Mouse (Mus musculus) bone marrow macrophage, adult 2 months (primary cell): Measurements from ENCODE around the gene Ppfia3. TPM values are rescaled to one million over a fixed set of nuclear protein-coding genes. Genes with fewer than 3 reads are reported as not detected.
A peak's percentile ranks its signal among the peaks of the same experiment; 100 is the strongest.

Source experiments
- H3K27ac ChIP-seq: 2 replicates; pipeline ENCODE4 v1.5.1; 2012; ENCODE audit warnings: low read depth, low read length; ENCODE audit not compliant: insufficient read depth
- H3K4me1 ChIP-seq: 2 replicates; pipeline ENCODE4 v1.6.1; 2012; ENCODE audit warnings: low read length; ENCODE audit not compliant: control insufficient read depth, insufficient read depth
- H3K4me3 ChIP-seq: 2 replicates; pipeline ENCODE4 v1.5.1; 2012; ENCODE audit warnings: mild to moderate bottlenecking, low read length, moderate library complexity; ENCODE audit not compliant: insufficient read depth
- CTCF ChIP-seq: IDR thresholded peaks from 2 replicates; pipeline ENCODE4 v1.5.1; 2012; ENCODE audit warnings: low read depth, mild to moderate bottlenecking, low read length, moderate library complexity
- POLR2A ChIP-seq: IDR thresholded peaks from 2 replicates; pipeline ENCODE4 v1.6.1; 2012; ENCODE audit warnings: mild to moderate bottlenecking, low read depth, low read length, borderline replicate concordance
- polyA plus RNA-seq: library from polyadenylated mRNA; stranded (reverse); fragments of >200 nt; gene quantifications from 2 replicates; pipeline ENCODE4 v1.2.4, GENCODE M21; 2012; ENCODE audit not compliant: missing spikeins, insufficient read depth, insufficient read length

Gene Ppfia3
- polyA plus RNA-seq, 1 experiment: 1.8 TPM

DNA sequence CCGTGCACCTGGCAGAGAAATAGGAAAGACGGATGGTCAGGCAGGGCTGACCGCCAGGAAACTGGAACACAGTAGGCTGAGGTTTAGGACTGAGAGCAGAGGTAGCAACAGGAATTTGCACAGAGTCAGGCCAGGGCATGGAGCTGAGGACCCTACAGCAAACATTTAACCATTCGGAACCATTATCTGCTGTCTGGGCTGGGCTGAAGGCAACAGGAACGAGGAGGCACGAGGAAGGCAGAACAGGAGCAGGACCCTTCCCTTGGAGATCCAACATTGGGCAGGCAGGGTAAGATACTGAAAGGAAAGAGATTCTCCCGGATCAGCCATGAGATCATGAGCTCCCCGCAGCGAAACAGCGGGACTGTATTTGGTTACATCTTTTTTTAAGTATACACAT lies 41.0 kb upstream of the Ppfia3 start:
- TF ChIP-seq POLR2A: no peak
- TF ChIP-seq CTCF: no peak
- Histone ChIP-seq H3K27ac (no peak overlapping the region), H3K4me1 (peaks cover 4% of the 10 kb centered on the region; the same call in 1 of the 2 replicates), H3K4me3 (no peak overlapping the region)

DNA sequence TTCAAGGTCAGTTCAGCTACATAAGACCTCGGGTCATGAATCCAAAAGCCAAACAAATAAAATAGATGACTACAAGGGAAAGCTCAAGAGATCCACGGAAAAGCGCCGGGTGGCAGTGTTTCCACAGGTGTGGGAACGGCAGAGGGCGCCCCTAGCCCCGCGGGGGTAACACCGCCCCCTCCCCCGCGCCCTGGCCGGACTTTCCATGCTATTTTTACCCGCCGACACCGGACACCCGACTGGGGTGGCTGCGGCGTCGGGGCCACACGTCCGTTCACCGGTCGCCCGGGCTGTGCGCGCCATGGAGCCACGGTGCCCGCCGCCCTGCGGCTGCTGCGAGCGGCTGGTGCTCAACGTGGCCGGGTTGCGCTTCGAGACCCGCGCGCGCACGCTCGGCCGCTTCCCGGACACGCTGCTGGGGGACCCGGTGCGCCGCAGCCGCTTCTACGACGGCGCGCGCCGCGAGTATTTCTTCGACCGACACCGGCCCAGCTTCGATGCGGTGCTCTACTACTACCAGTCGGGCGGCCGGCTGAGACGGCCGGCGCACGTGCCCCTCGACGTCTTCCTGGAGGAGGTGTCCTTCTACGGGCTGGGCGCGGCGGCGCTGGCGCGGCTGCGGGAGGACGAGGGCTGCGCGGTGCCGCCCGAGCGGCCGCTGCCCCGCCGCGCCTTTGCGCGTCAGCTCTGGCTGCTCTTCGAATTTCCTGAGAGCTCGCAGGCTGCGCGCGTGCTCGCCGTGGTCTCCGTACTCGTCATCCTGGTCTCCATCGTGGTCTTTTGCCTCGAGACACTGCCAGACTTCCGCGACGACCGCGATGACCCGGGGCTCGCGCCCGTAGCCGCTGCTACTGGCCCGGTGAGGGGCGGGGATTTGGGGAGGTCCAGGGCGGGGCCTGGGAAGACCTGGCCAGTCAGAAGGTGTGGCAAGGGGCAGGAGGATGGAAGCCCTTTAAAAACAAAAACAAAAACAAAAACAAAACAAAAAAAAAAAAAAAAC lies 39.6 kb upstream of the Ppfia3 start:
- TF ChIP-seq POLR2A (no peak), CTCF (no peak)
- Histone ChIP-seq H3K27ac (no peak overlapping the region), H3K4me1 (peaks cover 4% of the 10 kb centered on the region; the same call in 1 of the 2 replicates), H3K4me3 (peak overlapping the region; percentile 51)

DNA sequence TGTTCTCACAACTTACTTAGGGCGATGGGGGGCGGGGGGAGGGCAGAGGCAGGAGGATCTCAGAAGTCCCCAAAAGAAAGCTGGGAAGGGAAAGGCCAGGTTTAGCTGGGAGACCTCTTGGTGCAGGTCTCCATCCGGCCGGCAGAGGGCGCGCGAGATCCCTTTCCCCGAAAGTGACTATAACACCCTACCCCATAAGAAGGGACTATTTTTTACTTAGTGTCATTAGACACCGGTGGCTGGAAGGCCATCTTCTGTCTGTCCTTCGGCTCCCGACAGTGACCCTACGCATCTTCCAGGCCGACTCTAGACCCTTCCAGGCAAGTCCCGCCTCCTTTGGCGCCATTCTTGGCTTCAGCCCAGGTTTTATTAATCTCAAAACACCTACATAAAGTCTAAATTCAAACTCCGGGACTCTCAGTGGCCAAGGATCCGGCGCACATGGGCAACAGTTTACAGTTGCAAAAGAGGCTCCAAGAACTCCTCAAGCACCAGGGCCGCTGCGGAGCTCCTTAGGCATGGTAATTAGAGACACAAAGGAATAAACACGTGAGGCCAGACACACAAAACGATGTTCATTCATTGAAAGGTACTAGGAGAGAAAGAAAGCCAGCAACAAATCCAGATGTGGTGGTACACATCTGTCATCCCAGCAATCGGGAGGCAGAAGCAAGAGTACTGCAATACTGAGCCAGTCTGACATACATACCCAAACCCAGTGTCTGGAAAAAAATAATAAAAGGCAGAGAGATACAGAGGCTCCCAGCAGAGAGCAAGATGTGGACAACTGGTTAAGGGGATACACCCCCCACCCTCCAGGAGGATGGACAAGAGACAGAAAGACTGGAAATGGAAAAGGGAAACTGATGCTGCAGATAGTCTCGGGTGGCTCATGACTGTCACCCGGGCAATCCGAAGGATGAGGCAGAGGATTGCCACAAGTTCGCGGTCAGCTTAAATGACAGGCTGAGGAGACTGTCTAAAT lies 38.6 kb upstream of the Ppfia3 start, which contains the start of gene Kcna7:
Gene Kcna7 (plus strand): TSS at position 563 of the 985 bp plus-strand sequence.
- peak within 1 kb of the TSS; percentile 51 for H3K4me3 ChIP-seq
- no peak within 1 kb of the TSS for H3K27ac ChIP-seq
- TF ChIP-seq POLR2A: no peak
- TF ChIP-seq CTCF: peak; percentile 92
- H3K4me1 ChIP-seq: peaks cover 4% of the 10 kb centered on the region; the same call in 1 of the 2 replicates

DNA sequence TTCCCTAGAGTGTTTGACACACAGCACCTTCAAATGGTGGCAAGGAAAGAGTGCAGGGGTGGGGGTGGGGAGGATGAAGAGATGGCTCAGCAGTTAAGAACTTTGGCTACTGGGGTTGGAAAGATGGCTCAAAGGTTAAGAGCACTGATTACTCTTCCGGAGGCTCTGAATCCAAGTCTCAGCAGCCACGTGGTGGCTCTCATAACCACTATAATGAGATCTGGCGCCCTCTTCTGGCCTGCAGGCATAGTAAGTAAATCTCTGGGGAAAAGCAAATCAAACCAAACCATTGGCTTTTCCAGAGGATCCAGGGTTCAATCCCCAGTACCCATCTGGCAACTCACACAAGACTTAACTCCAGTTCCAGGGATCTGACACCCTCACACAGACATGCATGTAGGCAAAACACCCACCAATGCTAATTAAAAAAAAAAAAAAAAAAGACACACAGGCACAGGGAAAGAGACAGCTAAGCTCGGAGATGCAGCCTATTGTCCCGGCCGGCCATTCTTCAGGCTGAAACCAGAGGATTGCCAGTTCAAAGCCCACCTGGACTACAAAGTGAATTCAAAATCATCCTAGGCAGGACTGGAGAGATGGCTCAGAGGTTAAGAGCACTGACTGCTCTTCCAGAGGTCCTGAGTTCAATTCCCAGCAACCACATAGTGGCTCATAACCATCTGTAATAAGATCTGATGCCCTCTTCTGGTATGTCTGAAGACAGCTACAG lies 36.9 kb upstream of the Ppfia3 start:
- TF ChIP-seq CTCF (peak; percentile 49; the same call in 1 of the 2 replicates), POLR2A (no peak)
- no peak overlapping the region for H3K27ac ChIP-seq
- no peak overlapping the region for H3K4me3 ChIP-seq
- H3K4me1 ChIP-seq: peaks cover 4% of the 10 kb centered on the region; the same call in 1 of the 2 replicates

DNA sequence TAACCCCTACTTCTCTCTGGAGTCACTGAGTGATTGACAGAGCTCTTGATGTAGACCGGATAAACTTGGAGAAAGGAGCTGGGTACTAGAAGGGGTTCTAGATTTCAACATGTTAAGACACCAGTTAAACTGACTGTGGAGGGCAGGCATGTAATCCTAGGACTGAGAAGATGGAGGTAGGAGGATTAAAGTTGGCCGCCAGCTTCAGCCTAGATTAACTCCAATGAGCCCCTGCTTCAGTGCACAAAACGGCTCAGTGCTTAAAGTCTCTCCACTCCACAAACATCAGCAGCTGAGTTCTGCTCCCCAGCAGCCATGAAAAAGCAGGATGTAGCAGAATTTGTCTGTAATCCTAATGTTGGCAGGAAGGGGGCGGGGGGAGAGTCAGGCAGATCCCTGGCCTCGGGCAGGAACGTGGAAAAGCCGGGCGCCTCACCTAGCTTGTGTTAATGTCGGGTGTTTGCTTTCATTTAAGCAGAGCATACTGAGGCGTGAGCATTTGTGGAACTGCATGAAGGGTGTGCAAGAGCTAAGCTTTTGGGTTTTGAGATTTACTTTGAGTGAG lies 34.8 kb upstream of the Ppfia3 start:
- no peak for TF ChIP-seq CTCF
- no peak for TF ChIP-seq POLR2A
- Histone ChIP-seq H3K27ac (no peak overlapping the region), H3K4me1 (peaks cover 11% of the 10 kb centered on the region; the same call in 1 of the 2 replicates), H3K4me3 (no peak overlapping the region)

DNA sequence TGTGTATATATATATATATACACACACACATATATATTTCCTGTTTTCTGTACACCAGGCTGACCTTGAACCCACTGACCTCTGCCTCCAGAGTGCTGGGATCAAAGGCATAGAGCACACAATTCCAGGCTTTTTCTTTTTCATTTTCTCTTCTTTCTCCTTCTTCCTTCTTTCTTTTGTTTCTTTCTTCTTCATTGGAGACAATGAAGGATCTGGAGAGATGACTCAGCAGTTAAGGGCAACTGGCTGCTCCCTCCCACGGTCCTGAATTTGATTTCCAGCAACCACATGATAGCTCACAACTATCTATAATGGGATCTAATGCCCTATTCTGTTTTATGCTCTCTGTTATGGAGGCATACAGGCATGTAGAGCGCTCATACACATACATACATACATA lies 30.0 kb upstream of the Ppfia3 start:
- Histone ChIP-seq H3K4me3 (no peak overlapping the region), H3K4me1 (peaks cover 13% of the 10 kb centered on the region), H3K27ac (peak overlapping the region; percentile 11; the same call in 1 of the 2 replicates)
- TF ChIP-seq POLR2A (no peak), CTCF (no peak)

DNA sequence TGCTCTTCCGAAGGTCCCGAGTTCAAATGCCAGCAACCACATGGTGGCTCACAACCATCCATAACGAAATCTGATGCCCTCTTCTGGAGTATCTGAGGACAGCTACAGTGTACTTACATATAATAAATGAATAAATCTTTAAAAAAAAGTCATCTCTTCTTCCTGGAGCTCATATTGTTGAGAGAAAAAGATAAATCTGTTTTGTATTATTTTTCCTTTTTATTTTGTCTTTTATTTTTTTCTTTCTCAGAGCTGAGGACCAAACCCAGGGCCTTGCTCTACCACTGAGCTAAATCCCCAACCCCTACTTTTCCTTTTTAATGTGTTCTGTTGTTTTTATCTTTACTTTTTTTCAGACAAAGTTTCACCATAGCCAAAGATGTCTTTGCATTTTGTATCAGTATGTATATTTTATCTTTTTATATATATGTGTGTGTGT lies 29.5 kb upstream of the Ppfia3 start:
- Histone ChIP-seq H3K27ac (peak overlapping the region; percentile 83), H3K4me3 (peak overlapping the region; percentile 76), H3K4me1 (peaks cover 16% of the 10 kb centered on the region)

DNA sequence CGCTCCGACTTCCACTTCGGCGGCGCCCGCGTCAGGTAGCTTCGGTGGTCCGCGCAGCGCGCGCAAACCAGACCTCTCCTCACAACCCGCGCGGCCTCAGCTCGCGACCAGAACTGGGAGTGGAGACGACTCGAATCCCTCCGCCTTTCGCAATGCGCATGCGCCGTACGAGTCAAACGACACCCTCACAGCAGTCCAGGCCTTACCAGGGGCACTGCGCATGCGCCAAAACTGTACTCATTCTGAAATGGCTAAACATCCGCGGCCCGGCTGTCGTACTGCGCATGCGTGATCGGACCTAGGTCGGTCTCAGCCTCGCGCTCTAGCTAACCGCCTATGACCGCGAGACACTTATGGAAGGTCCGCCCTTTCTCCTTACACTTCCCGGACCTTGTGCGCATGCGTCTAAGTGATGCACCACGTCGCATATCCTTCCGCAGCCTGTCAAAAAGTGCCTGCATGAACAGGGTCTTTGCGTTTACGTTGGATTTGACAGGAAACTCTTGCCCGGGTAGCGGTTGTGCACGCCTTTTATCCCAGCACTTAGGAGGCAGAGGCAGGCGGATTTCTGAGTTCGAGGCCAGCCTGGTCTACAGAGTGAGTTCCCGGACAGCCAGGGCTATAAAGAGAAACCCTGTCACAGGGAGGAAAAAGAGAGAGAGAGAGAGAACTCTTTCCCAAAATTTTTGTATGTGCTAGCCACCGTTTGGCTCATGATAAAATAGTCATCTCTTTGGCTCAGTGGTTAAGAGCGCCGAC lies 28.9 kb upstream of the Ppfia3 start, which contains the start of gene Snrnp70:
Gene Snrnp70 (minus strand): TSS at position 165 of the 759 bp plus-strand sequence.
- Histone ChIP-seq H3K4me3 (peak within 1 kb of the TSS; percentile 76), H3K4me1 (peaks cover 16% of the 10 kb centered on the region), H3K27ac (peak within 1 kb of the TSS; percentile 85)
- TF ChIP-seq CTCF: no peak; the same call in 1 of the 2 replicates
- TF ChIP-seq POLR2A: no peak
